Mouse (Mus musculus) left cerebral cortex, adult 18-20 months (tissue): Measurements from ENCODE around the gene Otof. TPM values are rescaled to one million over a fixed set of nuclear protein-coding genes. Genes with fewer than 3 reads are reported as not detected.

Experiments
- DNase-seq, 2 experiments: peaks; one replicate each; pipeline ENCODE4 v3.0.0; 2021 to 2022; ENCODE audit warnings: low spot score in 2 of 2, mixed read lengths in 1 of 2
- total RNA-seq, 2 experiments: library from RNA; stranded (reverse); gene quantifications; 2 replicates each; pipeline ENCODE4 v1.2.3; 2021

The Otof gene
- total RNA-seq, 2 experiments from 2014 or later: 19.7 to 19.8 TPM

DNA sequence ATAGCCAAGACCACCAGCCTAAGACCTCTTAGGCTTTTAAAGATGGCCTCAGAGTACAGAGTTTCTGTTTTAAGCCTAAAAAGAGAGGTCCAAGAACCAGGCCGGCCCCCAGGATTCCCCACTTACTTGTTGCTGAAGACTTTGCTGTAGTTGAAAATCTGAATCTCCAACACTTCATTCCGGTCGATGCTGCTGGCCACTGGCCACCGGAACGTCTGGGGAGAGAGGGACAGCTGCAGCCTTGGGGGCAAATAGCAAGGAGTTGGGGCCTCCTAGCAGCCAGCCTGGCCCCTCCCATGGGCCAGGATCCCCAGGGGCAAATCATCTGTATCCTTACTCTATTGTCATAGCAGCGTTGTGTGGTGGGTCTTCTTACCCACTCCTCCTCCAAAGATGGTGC, 34.3 kb downstream of the Otof start:
- DNase-seq: no peak

DNA sequence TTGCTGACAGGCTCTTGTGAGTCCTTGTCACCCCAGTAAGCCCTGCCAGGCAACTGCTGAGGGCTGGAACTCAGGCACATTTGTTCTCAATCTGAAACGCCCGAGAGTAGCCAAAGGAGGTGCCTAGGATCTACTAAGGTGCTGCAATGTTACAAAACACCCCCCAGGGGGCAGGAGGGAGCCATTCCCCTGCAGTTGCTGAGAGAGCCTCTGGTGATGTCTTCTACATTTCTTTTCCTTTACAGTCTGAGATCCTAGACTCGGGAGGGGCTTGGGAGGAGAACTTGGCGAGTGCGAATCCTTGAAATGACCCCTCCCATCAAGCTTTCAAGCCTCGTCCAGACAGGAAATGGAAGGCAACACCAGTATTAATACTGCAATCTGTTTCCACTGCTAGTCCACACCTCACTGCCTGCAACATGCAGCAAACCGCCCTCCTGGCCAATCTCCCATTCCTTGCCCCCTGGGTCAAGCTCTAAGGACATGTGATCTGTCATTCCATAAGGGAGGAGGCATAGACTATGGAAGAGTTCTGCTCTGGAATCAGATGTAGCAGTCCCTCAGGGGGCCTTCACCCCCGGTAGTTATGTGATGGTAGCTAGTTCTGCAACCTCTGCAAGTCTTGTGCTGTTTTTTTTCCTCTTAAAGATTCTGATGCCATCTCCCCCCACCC, 38.0 kb downstream of the Otof start:
- DNase-seq: peak; percentile 57 to 73

DNA sequence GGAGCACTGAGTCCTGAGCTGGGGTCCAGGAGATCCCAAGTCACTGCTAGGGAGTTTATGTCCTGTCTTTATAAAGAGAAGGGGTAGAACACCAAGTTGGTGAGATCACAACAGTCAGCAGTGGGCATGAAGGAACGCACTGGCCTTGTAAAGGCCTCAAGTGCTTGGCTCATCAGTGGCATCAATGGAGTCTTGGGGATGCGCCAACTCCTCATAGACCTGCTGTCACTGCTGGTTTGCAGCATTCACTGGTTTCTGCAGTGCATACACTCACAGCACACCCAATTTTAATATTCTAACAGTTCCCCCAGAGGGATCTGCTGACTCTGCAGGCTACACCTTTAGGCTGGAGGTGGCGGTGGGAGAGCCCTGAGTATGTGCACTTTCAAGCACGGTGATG, 38.6 kb downstream of the Otof start:
- no peak for DNase-seq

DNA sequence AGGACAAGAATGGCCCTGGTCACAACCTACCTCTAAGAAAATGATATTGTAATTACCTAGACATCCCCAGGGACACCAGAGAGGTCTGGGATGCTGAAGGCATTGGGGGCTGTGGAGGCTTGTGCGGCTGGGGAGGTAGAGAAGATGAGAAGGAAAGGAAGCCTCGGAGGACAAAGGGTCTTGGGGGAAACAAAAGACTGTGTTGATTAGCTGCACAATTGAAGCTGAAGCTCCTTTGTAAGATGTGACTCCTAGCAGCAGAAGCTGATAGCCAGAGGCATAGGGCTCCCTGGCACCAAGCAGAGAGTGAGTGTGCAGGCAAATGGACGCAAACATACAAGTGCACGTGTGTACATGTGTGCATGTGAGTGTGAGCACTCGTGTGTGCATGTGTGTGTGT, 45.1 kb downstream of the Otof start:
- DNase-seq: no peak

DNA sequence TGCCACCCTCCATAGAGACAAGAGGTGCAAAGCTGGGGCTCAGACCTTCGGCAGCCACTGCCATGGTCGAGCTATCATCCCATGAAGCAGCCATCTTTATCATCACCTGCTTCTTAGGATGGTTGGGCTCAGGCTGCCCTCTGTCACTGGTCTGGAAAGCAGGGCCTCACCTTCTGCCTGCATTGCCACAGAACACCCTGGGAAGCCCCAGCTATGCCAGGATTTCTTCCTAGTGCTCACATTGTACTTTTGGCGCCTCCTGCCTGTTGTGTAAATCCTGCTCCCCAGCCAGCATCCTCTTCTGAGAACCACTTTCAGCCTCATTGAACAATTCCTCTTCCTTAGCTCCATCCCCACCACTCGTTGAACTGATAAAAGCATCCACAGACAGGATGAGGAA, 45.9 kb downstream of the Otof start:
- no peak for DNase-seq

DNA sequence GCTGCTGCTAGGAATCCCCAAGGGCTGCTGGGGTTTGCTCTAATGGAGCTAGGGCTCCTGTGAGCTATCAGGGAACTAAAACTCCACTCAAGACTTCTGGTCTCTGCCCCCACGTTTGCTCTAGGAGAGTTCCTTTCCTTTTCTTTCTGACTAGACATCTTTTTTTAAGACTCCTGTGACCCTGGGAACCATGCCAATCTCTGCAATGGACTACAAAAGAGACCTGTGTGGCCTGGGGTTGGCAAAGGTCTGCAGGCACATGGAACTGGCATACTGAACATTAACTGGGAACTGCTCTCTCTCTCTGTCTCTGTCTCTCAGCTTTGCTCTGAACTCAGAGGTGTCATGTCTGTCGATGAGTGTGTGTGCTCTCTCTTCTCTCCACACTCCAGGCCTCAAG, 46.4 kb downstream of the Otof start:
- no peak for DNase-seq

DNA sequence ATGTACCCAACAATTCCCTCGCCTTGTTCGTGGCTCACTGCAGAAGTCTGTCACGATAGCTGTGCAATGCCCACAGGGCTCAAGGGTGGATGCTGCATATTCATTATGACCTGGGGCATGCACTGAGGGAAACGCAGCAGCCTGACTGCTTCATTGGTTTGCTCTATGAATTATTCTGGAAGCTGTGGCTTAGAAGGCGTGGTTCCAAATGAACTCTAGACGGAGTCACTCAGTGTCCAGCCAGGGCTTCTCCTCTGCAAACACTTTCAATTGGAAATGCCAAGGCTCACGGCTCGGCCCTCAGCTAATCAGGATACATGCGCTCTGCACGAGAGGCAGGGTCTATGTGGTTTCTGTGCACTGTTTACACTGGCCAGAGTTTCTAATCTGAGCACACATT, 50.2 kb downstream of the Otof start:
- DNase-seq: no peak

DNA sequence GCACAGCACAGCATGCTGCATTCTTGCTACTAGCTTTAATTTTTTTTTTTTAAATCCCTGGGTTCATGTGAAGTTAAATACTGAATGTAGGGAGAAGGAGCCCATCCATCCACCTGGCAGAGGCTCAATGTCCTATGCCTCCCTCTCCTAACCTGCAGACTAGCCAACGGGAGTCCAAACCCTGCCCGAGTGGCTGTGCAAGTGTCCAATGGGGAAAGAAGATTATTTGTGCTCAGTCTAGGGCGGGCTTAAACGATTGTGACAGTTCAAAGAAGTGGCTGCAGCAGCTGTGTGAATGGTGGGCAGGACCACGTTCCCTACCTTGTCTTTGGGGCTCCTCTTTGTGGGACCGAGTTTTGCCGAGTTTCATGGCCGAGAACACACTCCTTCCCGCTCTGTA, 54.9 kb downstream of the Otof start:
- no peak for DNase-seq

DNA sequence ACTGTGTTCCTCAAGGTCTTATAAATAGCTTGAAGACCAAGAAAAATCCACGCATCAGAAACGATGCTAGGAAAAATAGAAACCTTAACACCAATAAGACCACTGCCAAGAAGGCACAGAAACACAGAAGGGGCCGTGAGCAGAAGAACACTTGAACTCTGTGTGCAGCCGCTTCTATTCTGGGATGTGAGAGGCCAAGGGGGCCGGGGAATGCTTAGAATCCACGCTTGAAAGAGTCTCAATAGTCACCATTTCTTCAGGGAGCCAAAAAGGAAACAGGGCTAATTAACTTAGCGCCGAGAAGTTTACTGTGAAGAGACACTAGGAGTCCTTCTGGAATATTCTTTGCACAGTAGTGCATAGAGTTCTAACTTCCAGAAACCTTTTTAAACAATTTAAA, 60.6 kb downstream of the Otof start:
- DNase-seq: no peak

DNA sequence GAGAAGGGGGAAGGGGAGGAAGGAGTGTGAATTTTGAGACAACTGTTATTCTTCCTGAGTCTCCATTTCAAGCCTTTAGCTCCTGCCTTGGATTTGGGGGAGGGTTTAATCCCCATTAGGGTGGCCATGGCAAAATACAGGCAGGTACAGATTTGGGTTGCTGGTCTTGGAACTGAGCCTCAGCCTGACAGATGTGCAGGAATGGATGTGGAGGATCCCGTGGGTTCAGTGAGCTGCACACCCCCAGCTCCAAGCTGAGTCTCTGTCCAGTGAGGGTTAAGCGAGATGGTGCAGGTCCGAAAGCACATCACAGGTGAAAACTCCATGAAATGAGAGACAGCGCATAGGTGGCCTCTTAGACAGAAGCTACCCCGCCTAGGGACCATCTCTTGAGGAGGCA, 61.2 kb downstream of the Otof start:
- DNase-seq: no peak

DNA sequence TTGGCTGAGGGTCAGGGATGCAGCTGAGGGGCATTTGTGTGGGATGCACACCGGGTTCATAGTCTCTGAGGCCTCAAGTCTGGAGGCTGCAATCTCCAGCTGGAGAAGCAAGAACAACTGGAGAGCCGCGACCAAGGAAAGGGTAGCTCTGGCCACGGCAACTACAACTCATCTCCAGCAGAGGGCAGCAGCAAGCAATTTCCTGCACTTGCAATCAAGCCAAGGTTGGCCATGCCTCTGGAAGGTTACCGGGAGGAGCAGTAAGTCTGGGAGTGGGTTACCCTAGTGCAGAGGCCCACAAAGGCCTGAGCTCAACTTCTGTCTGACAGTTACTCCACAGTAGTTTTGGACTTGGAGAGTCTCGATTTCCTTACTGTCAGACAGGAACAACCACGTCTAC, 70.3 kb downstream of the Otof start:
- DNase-seq: peak; percentile 68 to 77

DNA sequence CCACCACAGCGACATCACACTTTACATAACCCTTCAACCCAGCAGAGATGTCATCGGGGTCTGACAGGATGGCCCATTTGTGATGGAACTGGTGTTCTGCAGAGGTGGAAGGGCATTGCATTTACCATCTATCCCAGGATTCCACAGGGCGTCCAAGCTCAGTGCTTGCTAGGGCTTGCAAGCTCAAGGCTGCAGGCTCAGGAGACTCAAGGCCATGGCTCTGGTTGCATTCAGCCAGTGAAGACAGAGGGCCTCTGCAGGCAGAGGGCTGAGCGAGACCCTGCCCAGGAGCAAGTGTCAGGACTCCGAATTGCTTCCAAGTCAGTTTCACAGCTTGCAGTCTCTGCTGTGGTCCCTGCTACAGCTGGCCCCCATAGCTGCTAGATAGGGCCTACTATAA, 71.9 kb downstream of the Otof start:
- no peak for DNase-seq

DNA sequence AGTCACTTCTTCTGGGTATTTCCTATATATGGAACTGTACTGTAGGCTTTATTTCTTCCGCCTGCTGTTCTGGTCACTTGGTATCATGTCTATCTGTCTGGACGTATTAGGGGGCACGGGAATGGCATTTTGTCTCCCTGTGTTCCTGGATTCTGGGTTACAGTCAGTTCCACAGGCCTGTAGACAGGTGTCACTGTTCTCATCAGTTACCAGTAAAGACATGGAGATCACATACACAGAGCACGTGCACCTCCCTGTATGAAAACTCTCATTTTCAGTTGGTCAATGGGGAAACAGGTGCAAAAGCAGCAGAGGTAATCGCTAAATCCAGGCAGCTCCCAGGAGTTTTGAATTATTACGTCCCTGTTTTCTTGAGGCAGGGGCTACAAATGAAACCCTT, 74.0 kb downstream of the Otof start:
- DNase-seq: no peak

DNA sequence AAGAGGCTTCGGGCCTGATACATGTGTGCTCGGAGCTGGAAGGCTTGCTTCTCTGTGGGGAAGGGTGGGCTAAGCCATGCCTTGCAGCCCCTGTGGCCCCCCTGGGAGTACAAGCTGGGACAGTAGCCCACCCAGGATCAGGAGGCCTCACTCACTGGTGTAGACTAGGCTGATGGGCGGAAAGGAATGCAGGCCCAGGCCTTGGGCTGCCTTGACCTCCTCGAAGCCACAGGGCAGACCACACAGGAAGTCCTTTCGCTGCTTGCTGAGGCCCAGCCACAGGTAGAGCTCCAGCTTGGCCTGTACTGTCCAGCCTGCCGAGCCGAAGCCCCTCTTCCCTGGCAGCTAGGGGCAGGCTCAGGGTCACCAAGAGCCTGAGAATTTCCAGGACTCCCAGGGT, 78.9 kb downstream of the Otof start:
- DNase-seq: no peak

DNA sequence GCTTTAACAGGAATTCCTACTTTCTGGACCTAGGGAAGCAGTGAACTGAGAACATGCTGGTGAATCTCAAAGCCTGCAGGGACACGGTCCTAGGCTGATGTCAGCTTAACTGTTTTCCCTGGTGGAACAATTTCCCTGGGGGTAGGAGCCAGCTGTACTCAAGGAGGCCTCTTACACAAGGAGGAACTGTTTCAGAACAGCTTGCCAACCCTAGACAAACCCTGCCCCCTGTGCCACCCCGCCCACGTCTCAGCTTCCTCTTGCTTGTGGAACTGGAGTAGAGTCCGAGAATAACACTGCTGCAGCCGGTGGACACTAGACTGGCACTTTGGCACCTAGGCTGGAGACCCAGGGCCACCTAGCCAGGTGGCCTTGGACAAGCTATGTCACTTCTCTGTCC, 92.3 kb downstream of the Otof start:
- DNase-seq: peak; percentile 17 to 40

DNA sequence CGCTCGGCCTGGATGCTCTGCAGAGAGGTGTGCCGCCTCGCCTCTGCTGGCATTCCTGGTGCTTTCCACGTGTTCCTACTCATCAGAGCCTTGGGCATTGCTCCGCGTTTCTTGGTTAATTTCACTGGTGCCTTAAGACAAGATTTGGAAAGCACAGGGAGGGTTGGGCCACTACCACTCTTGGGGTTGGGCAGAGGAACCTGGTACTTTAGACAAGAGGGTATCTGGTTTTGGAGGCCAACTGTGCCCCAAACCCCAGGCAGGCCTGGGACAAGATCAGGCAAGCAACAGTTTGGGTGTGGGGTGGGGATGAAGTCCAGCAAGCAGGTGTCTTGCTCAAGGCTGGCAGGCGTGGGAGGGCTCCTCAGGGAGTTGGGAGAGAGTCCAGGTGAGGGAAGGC, 94.3 kb downstream of the Otof start:
- no peak for DNase-seq

DNA sequence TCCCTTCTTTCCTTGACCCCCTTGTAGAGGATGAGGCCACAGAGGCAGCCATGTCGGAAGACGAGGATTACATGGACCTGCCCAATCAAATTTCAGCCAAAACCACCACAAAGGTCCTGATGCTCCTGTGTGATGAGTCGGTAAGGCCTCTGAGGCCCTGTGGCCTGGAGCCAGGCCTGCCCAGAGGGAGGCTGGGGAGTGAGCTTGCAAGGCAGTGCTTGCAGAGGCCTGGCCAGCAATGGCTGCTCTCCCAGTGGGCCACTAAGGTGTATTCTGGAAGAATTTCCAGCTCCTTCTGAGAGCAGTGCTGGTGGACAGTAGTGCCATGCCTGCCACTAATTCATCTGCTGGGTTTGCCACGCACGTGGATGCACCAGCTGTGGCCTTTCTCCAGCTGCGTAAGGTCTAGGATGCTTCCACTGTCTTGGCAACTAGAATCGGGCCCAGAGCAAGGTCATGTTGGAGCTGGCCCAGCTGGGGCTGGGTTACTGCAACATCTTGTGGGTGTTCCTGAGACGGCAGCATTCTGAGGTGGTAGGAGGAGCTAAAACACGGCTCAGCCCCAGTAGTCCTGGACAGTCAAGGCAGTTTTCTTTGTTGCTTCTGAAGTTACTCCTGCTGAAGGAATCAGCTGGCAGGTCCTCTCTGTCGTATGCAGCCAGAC, 103.2 kb downstream of the Otof start:
- DNase-seq: no peak

DNA sequence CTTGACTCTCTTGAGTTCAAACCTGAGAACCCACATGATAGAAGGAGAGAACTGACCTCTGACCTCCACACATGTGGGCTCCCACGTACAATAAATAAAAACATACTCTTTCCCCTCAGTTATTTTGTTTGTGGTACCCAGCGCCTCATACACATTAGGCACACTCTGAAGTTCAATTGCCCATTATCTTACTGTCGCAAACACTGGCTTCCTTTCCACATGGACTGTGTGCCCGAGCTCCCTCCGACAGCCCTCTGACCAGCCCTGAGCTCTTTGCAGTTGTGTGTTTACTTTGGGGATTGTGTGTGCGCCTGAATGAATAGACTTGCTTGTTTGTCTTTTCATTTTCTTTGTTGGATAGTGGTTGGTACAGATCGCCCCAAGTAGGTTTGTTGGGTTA, 105.1 kb downstream of the Otof start:
- no peak for DNase-seq

DNA sequence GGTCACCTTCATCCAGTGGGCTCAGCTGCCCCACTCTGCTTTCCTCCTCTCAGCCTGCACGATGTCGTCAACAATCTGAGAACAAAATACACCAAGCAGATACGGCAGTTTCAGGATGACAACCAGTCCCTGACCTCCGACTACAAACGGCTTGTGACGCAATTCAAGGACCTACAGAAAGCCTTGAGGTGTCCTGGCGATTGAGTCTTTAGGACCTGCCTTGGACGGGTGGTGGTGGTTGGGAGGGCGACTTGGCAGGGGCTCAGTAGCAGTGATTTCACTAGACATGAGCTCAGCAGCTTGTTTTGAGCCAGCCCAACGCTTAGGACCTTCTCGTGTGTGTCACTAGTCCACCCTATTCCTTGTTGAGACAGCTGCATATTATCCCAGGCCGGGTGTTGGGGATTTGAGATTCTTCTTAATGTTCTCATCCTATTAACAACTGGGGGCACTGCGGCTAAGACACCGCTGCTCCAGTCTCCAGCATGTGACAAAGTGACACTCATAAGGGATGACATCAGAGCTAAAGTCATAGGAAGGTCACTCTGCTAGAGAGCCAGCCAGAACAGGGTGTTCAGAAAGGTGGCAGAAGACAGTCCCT, 106.1 kb downstream of the Otof start:
- no peak for DNase-seq

DNA sequence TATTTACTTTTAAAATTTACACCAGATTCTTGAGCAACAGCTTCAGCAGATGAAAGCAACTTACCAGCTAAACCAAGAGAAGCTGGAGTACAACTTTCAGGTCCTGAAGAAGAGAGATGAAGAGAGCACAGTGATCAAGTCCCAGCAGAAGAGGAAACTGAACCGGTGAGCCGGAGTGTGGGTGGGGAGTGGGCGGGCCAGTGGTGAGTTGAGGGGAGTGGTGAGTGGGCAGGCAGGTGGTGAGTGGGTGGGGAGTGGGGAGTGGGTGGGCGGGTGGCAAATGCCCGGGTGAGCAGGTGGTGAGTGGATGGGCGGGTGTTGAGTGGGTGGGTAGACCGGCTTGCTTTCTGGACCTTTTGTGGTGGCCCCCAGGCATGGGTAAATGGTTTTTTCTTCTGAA, 106.6 kb downstream of the Otof start:
- no peak for DNase-seq

DNA sequence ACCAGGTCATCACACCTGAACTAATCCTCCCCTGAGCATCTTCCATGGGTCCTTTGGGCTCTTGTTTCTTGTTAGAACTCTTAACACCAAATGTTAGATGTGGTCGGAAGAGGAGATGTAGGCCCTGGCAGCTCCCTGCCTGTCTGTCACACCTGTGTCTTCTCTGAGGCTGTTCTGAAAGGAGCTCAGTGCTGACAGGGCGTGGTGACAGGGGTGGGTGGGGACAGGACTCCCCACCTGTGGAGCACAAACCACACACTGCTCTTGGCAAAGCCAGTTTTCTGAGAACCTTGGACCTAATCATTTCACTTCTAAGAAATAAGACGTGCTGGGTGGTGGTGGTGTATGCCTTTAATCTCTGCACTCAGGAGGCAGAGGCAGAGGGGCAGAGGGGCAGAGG, 108.1 kb downstream of the Otof start:
- no peak for DNase-seq

DNA sequence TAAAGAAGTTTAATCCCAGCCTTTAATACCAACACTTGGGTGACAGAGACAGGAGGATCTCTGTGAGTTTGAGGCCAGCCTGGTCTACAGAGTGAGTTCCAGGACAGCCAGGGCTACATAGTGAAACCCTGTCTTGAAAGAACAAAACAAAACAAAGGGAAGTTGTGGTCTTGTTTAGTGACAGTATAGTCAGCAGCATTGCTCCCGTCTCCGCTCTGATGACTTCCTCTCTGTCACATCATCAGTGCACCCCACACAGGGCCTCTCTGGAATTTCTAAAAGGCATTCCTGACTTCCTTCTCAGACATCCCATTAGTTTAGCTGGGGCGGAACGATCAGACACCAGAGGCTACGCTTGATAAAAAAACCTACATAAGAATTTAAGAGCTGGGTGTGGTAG, 117.8 kb downstream of the Otof start:
- no peak for DNase-seq

DNA sequence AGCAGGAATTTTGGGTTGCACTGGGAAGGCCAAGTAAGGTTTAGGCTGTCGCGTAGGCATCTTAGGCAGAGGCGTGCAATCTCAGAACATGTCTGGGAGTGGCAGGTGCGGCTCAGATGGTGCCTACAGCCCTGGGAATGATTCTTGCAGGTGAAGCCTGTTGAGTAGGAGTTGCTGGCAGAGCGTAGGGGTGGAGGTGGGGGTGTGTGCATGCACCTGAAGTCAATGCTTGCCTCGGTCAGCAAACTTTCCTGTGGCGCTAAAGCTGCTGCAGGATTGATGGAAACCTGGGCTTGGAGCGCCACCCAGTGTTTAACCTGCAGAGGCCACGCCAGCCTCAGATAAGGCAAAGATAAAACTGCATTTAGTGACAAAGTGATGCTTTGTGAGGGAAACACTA, 118.6 kb downstream of the Otof start:
- peak; percentile 62 to 74 for DNase-seq
